Mouse (Mus musculus): ENCODE results near the gene March4. TPM values are rescaled to one million over a fixed set of nuclear protein-coding genes. Genes with fewer than 3 reads are reported as not detected.

The March4 gene
- polyA plus RNA-seq, 1 experiment from 2014 or later = 0.04 TPM

- H3K9ac ChIP-seq = no peak overlapping the region
- 89% methylated on average over 8 of the region's 8 CpGs for WGBS
- no peak overlapping the region for H3K27ac ChIP-seq
- H3K27me3 ChIP-seq = no peaks in the 10 kb centered on the region
- no peaks in the 10 kb centered on the region for H3K9me3 ChIP-seq
- no peak overlapping the region for H3K4me2 ChIP-seq (replicated peaks)
- no peaks in the 10 kb centered on the region for H3K36me3 ChIP-seq
- H3K4me3 ChIP-seq = no peak overlapping the region
- no peak for ATAC-seq (ENCODE audit: insufficient number of reproducible peaks, insufficient read depth, low FRiP score, low TSS enrichment)
- peaks cover 9% of the 10 kb centered on the region for H3K4me1 ChIP-seq
Measured at GRCm38 (mm10) chr1:72411108-72411507, 125.6 kb downstream of the March4 start.

- 88% methylated on average over 5 of the region's 5 CpGs for WGBS
- H3K27ac ChIP-seq = no peak overlapping the region
- H3K4me2 ChIP-seq (replicated peaks) = no peak overlapping the region
Measured at GRCm38 (mm10) chr1:72409936-72410335, 126.8 kb downstream of the March4 start.

GRCm38 (mm10) chr1:72406505-72407079 is 130.1 kb downstream of the March4 start:
- no peak overlapping the region for H3K4me3 ChIP-seq
- 80% methylated on average over 14 of the region's 14 CpGs for WGBS
- H3K9me3 ChIP-seq = no peaks in the 10 kb centered on the region
- H3K4me2 ChIP-seq (replicated peaks) = no peak overlapping the region
- H3K27ac ChIP-seq = no peak overlapping the region
- H3K36me3 ChIP-seq = no peaks in the 10 kb centered on the region
- no peak for ATAC-seq (ENCODE audit: insufficient number of reproducible peaks, insufficient read depth, low FRiP score, low TSS enrichment)
- no peaks in the 10 kb centered on the region for H3K4me1 ChIP-seq
- no peaks in the 10 kb centered on the region for H3K27me3 ChIP-seq
- H3K9ac ChIP-seq = no peak overlapping the region

More at GRCm38 (mm10) chr1:72409936-72410335, 126.8 kb downstream of the March4 start:
- peaks cover 8% of the 10 kb centered on the region for H3K4me1 ChIP-seq
- H3K4me3 ChIP-seq = no peak overlapping the region
- no peak for ATAC-seq (ENCODE audit: insufficient number of reproducible peaks, insufficient read depth, low FRiP score, low TSS enrichment)
- no peaks in the 10 kb centered on the region for H3K27me3 ChIP-seq
- no peaks in the 10 kb centered on the region for H3K9me3 ChIP-seq
- no peak overlapping the region for H3K9ac ChIP-seq
- no peaks in the 10 kb centered on the region for H3K36me3 ChIP-seq

- no peaks in the 10 kb centered on the region for H3K9me3 ChIP-seq
- H3K36me3 ChIP-seq = peaks cover under 1% of the 10 kb centered on the region; the same call in 1 of the 2 replicates
- H3K4me2 ChIP-seq (replicated peaks) = no peak overlapping the region
- no peaks in the 10 kb centered on the region for H3K4me1 ChIP-seq
- H3K9ac ChIP-seq = no peak overlapping the region
- no peaks in the 10 kb centered on the region for H3K27me3 ChIP-seq
- no peak for ATAC-seq (ENCODE audit: insufficient number of reproducible peaks, insufficient read depth, low FRiP score, low TSS enrichment)
- no peak overlapping the region for H3K4me3 ChIP-seq
- 76% methylated on average over 8 of the region's 8 CpGs for WGBS
- no peak overlapping the region for H3K27ac ChIP-seq
Measured at GRCm38 (mm10) chr1:72401331-72402069, 135.2 kb downstream of the March4 start.

GRCm38 (mm10) chr1:72400616-72401015 is 136.1 kb downstream of the March4 start:
- no peak overlapping the region for H3K27ac ChIP-seq
- no peak overlapping the region for H3K4me2 ChIP-seq (replicated peaks)
- H3K9ac ChIP-seq = no peak overlapping the region
- ATAC-seq (ENCODE audit: insufficient number of reproducible peaks, insufficient read depth, low FRiP score, low TSS enrichment) = no peak
- no peaks in the 10 kb centered on the region for H3K4me1 ChIP-seq
- H3K36me3 ChIP-seq = peaks cover 9% of the 10 kb centered on the region
- no peak overlapping the region for H3K4me3 ChIP-seq
- no peaks in the 10 kb centered on the region for H3K9me3 ChIP-seq
- WGBS = 87% methylated on average over 9 of the region's 9 CpGs
- H3K27me3 ChIP-seq = no peaks in the 10 kb centered on the region

- no peak overlapping the region for H3K4me2 ChIP-seq (replicated peaks)
- no peak overlapping the region for H3K27ac ChIP-seq
- H3K9ac ChIP-seq = no peak overlapping the region
- H3K4me1 ChIP-seq = no peaks in the 10 kb centered on the region
- peaks cover 17% of the 10 kb centered on the region for H3K36me3 ChIP-seq
- ATAC-seq (ENCODE audit: insufficient number of reproducible peaks, insufficient read depth, low FRiP score, low TSS enrichment) = no peak
- WGBS = 85% methylated on average over 8 of the region's 8 CpGs
- no peak overlapping the region for H3K4me3 ChIP-seq
- no peaks in the 10 kb centered on the region for H3K9me3 ChIP-seq
- H3K27me3 ChIP-seq = no peaks in the 10 kb centered on the region
Measured at GRCm38 (mm10) chr1:72399720-72400401, 136.9 kb downstream of the March4 start.

GRCm38 (mm10) chr1:72390420-72390819 is 146.3 kb downstream of the March4 start:
- H3K27ac ChIP-seq = no peak overlapping the region
- H3K9ac ChIP-seq = no peak overlapping the region
- WGBS = 70% methylated on average over 4 of the region's 4 CpGs
- H3K4me1 ChIP-seq = 0 out of 2 replicates have a peak, but pooled peaks cover 5% of the 10 kb centered on the region
- H3K4me2 ChIP-seq (replicated peaks) = no peak overlapping the region
- no peak overlapping the region for H3K4me3 ChIP-seq
- H3K36me3 ChIP-seq = peaks cover 6% of the 10 kb centered on the region; the same call in 1 of the 2 replicates
- ATAC-seq (ENCODE audit: insufficient number of reproducible peaks, insufficient read depth, low FRiP score, low TSS enrichment) = no peak
- no peaks in the 10 kb centered on the region for H3K27me3 ChIP-seq
- H3K9me3 ChIP-seq = no peaks in the 10 kb centered on the region

GRCm38 (mm10) chr1:72383651-72384050 is 153.1 kb downstream of the March4 start:
- WGBS = 74% methylated on average over 5 of the region's 5 CpGs
- H3K27me3 ChIP-seq = no peaks in the 10 kb centered on the region
- H3K9ac ChIP-seq = no peak overlapping the region
- no peak overlapping the region for H3K4me2 ChIP-seq (replicated peaks)
- H3K4me1 ChIP-seq = no peaks in the 10 kb centered on the region
- ATAC-seq (ENCODE audit: insufficient number of reproducible peaks, insufficient read depth, low FRiP score, low TSS enrichment) = no peak
- no peaks in the 10 kb centered on the region for H3K9me3 ChIP-seq
- H3K36me3 ChIP-seq = peaks cover 15% of the 10 kb centered on the region; the same call in 1 of the 2 replicates
- no peak overlapping the region for H3K4me3 ChIP-seq
- no peak overlapping the region for H3K27ac ChIP-seq

GRCm38 (mm10) chr1:72383056-72383455 is 153.7 kb downstream of the March4 start:
- H3K9me3 ChIP-seq = no peaks in the 10 kb centered on the region
- H3K4me3 ChIP-seq = no peak overlapping the region
- no peak overlapping the region for H3K9ac ChIP-seq
- H3K27me3 ChIP-seq = no peaks in the 10 kb centered on the region
- H3K4me2 ChIP-seq (replicated peaks) = no peak overlapping the region
- H3K27ac ChIP-seq = no peak overlapping the region
- no peaks in the 10 kb centered on the region for H3K4me1 ChIP-seq
- H3K36me3 ChIP-seq = peaks cover 15% of the 10 kb centered on the region; the same call in 1 of the 2 replicates
- no peak for ATAC-seq (ENCODE audit: insufficient number of reproducible peaks, insufficient read depth, low FRiP score, low TSS enrichment)
- 89% methylated on average over 7 of the region's 7 CpGs for WGBS

GRCm38 (mm10) chr1:72380544-72380943 is 156.2 kb downstream of the March4 start:
- WGBS = 91% methylated on average over 3 of the region's 3 CpGs
- Histone ChIP-seq H3K36me3 (peaks cover 15% of the 10 kb centered on the region; the same call in 1 of the 2 replicates), H3K27ac (no peak overlapping the region), H3K9ac (no peak overlapping the region), H3K4me2 (replicated peaks) (no peak overlapping the region), H3K4me1 (no peaks in the 10 kb centered on the region), H3K27me3 (no peaks in the 10 kb centered on the region), H3K9me3 (no peaks in the 10 kb centered on the region), H3K4me3 (no peak overlapping the region)
- ATAC-seq (ENCODE audit: insufficient number of reproducible peaks, insufficient read depth, low FRiP score, low TSS enrichment) = no peak

- no peak overlapping the region for H3K9ac ChIP-seq
- ATAC-seq (ENCODE audit: insufficient number of reproducible peaks, insufficient read depth, low FRiP score, low TSS enrichment) = no peak
- 96% methylated on average over 11 of the region's 11 CpGs for WGBS
Measured at GRCm38 (mm10) chr1:72379752-72380353, 156.9 kb downstream of the March4 start.

More at GRCm38 (mm10) chr1:72379752-72380353, 156.9 kb downstream of the March4 start:
- Histone ChIP-seq H3K27ac (no peak overlapping the region), H3K4me3 (no peak overlapping the region), H3K9me3 (no peaks in the 10 kb centered on the region), H3K36me3 (peaks cover 15% of the 10 kb centered on the region; the same call in 1 of the 2 replicates), H3K4me1 (no peaks in the 10 kb centered on the region), H3K4me2 (replicated peaks) (no peak overlapping the region), H3K27me3 (no peaks in the 10 kb centered on the region)

Measured in embryonic facial prominence, embryonic 12.5 days (tissue).